Mouse (Mus musculus) mesoderm, embryonic 11.5 days (tissue): ENCODE results near the gene Rcvrn.

Source experiments
- DNase-seq: peaks from one replicate; pipeline ENCODE4 v3.0.0-alpha.2; 2012; ENCODE audit warnings: low read depth, low spot score

The Rcvrn gene

DNA sequence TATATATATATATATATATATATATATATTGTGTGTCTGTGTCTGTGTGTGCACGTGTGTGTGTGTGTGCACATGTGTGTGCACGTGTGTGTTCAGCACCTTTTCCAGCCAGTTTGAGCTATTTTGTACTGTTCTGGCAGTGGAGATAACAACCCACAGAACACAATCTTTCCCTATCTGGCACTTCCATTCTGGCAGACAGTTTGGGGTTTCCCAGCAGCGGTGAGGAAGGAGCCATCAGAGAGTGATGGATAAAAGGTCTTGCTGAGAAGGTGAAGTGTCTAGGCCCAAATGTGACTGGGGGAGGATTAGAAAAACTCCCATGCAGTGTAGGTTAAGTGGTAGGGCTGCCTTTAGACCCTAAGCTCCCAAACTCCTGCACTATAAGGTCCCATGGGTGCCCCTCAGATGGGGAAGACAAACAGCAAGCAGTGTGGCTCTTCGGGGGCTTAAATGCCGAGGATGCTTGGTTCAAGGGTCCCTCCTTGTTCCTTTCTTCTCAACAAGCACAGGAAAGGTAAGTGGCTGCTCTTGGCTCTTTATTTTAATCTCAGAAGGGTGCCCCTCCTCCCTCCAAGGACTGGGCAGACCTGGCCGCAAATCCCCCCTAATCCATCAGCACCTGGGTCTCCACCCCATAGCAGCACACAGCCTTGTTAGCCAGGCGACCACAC is at the start of gene Rcvrn:
Gene Rcvrn (plus strand): TSS at position 624 of the 674 bp plus-strand sequence.
- DNase-seq = no peak

DNA sequence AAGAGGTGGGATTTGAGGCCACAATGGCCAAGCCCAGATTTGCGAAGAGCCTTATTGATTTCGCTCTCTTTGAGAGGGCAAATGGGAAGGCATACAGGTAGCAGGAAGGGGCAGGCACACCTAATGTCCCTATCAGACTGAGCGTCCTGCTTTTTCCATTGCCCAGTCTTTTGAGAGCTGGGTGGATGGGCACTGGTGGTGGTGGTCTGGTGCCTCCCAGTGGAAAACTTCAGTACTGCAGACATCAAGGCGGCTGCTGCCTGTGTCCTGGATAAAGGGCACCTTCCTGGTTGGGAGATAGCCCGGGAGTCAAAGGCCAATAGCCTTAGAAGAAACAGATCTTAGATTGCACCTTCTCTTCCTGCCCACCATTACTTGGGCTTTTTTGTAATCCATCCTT is 47.4 kb upstream of the Rcvrn start:
- peak; percentile 77 for DNase-seq

DNA sequence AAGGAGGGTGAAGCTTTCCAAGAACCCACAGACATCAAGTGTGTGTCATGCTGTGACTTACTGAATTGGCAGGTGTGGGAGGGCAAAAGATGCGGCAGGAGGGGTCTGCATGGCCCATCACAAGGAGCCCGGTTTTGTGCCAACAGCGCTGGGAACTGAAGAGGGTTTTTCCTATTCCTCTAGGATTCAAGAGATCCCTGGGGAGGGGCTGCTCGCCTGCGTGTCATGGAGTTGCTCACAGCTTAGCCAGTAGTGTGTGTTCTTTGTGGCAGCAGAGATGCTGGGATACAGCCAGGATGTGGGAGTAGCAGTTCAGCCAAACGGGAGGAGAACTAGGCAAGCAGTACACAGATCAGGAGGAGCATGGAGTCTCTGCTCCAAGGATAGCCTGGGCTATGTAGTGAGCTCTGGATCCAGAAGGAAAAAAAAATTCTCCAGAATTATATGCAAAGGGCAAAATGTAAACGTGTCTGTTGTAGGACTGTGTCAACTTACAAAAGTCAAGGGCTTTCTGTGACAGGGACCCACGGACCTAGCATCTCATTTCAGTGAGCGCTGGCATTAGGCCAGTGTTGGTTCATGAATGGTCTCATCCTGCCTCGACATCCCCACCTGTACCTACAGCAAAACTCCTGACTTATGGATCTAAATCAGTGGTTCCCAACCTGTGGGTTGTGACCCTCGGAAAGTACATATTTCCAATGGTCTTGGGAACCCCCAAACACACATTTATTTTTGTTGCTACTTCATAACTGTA is 46.3 kb upstream of the Rcvrn start:
- DNase-seq = no peak

DNA sequence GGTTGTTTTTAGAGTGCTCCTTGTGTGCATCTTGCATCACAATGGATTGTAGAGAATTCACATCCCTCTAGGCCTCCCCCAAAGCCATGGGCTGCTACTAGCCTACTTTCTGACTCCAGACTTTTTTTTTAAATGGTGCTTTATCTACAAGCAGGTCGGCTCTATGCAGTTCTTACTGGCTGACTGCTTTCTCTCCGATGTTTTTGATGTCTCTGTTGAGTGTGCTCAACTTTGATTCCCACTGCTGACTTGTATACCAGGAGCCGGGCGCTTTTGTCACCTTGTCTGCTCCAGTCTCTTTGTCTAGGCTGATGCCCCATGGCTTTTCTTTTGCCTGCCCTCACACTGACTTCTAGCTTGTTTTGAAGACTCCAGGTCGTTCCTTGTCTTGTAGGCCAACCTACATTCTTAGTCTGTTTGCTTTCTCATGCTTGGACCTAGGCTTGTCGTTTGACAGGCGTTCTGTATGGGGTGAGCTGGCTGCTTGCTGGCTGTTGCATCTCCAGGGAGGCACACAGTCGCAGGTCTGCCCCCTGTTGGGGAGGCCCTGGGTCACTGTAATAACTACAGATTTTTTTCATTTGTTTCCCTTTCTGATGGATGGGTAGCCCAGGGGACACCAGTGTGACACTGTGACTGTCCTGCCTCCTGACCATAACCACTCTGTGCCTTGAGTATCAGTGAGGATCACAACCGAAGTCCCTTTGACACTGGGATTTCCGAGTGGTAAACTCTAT is 45.0 kb upstream of the Rcvrn start:
- DNase-seq = no peak

DNA sequence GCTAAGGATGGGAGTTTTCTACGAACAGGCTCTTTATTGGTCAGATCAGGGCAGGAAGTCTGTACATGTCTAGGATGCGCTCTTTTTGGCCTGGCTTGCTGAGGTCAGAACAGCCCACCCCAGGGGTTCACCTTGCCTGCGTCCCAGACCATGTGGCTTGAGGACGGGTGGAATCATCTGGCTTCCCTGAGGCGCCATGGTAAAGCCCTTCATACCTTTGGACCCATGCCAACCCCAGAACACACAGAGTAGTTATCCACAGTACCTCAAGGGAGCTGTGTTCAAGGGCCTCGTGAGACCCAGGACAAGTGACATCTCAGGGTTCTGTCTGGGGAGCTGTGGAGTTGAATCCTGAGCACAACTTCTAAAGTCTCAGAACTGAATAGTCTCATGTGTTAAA is 43.4 kb upstream of the Rcvrn start:
- DNase-seq = no peak

DNA sequence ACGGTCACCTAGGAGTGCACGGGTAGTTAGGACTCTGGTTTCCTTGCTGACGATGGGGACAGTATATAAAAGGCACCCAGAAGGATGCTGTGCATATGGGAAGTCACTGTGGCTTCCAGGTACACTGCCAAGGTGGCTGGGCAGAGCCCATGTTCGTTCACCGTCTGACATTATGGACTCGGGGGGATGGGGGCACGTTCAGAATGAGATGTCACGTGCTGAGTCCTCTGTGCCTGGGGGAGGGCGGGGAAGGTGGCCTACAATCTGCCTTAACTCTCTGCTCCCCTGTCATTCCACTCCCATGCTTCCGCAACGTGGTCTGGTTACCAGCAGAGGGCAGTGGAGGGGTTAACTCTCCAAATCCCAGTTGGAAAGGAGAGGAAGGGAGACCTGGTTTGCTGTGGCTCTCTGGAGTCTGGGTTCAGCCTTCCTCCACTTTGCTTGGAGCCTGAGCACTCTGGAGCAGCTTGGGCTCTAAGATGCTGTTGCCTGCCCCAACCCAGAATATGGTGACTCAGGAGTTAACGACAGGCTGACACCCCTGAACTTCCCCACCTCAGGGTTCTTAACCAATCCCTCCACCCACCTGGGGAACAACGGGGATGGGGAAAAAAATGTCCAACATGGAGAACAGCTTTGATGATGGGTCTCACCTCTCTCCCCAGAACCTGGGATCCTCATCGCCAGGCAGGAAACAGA is 42.8 kb upstream of the Rcvrn start:
- peak; percentile 70 for DNase-seq

DNA sequence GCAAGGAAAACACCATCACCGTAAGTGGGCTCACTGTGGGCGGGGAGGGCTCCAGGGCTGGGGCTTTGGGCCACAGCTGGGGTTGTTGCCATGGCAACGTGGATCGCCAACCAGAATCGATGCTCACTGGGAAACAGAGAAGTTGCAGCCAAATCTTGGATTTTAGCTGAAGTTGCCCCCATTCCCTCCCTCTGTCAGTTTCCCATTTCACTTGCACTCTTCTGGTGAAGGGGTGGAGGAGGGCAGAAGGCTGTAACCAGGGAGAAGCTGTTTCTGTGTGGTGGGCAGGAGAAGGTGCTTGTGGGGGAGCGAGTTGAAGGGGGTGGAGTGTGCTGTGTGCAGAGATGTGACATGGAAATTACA is 42.3 kb upstream of the Rcvrn start:
- DNase-seq = peak; percentile 30

DNA sequence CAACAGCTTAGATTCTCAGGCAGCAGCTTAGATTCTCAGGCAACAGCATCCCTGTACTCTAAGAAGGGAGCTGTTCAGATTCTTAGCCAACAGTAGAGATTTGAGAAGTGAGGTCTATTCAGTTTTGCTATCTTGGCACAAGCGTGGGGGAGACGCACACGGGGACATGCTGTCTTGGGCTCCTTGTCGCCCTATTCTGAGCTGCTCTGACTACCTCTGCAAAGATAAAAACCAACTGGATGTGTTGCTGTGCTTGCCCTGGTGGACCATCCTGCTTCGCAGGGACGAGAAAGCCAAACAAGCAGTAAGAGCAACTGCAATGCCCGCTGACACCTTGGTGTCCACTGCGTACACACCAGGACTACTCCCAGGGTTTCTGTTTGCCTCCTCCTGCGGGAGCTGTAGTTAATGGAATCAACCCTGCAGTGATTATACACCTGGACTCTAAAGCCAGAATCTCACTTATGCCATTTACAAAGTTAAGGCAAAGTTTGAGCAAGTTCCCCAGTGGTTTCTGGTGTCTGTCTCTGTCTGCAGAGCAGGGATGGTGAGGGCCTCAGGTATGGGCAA is 41.5 kb upstream of the Rcvrn start:
- no peak for DNase-seq

DNA sequence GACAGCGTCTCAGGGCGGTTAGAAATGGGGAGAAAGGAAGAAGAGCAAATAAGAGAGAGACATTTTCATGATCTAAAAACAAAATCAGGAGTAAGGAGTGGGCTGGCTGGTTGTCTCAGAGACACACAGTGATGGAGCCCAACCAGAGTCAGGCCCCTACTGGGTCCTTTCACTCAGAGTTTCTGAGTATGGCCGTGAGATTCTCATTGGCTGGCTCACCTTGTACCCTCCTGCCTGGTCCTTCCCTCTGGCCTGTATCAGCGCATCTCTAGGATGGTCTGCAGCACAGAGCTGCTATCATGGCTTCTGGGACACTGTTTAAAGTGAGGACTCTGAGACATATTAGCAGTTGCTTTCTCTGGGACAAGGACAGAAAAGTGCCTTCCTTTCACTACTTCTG is 40.6 kb upstream of the Rcvrn start:
- no peak for DNase-seq

DNA sequence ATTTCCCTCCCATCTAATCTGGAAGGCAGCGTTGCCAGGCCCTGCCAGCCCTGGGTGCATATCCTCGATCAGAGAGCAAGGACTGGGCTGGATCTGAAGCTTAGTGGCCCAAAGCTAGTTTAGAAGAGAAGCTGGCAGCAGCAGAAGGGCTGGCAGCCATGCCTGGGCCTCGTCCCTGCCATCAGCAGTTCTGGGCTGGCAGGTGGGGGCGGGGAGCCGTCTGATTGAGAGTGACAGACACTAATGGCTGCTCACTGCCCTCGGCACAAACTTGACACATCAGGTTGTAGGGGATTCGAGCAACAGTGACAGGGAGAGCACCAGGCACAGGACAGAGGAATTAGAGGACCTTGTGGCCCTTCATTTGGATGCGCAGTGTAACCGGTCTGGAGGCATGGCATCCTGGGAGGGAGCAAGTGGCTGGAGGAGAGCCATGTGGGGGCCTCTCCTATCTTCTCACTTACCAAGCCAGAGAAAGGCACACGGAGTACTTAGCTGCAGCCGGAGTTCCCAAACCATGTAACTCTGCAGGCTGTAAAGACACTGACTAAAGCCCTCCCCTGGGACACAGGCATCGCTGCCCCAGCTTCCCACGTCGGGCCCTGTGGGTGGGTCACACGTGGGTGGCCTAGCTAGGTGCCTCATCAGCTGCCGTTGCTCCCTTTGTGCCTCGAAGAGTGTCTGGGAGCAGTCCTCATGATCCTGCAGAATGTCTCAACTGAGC is 39.7 kb upstream of the Rcvrn start:
- no peak for DNase-seq

DNA sequence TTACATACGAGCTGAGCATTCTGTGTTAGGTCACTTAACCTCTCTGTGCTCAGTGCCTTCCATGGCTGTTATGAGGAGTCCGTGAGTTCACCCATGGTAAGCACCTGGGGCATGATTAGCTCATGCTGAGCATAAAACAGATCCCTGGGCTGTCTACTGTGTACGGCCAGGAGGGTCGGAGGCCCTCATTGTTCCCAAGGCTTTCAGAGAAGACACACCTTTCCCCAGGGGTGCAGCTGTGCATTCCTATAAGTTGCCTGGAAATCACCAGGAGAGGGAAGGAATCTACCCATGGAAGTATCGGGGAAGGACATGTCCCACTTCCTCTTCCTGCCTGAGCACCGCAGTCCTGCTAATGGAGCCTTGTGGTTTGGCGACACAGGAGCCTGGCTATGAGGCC is 38.8 kb upstream of the Rcvrn start:
- DNase-seq = no peak

DNA sequence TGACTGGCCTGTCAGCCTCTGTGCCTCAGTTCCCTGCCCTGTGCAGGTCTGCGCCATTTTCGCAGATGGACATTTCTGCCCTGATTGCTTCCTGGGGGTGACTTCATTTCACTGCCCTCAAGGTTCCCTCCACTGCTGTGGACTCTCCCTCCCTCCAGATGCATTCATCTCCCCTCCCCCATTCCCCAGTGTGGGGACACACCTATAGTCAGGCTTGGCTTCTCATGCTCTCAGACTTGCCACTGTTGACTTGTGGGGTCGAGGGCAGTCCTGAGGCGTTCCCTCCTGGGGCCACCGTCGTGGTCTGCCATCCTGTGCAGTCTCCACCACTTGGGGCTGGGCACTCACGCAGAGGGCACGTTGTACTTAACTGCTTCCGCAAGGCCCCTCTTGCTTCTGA is 38.3 kb upstream of the Rcvrn start:
- DNase-seq = no peak

DNA sequence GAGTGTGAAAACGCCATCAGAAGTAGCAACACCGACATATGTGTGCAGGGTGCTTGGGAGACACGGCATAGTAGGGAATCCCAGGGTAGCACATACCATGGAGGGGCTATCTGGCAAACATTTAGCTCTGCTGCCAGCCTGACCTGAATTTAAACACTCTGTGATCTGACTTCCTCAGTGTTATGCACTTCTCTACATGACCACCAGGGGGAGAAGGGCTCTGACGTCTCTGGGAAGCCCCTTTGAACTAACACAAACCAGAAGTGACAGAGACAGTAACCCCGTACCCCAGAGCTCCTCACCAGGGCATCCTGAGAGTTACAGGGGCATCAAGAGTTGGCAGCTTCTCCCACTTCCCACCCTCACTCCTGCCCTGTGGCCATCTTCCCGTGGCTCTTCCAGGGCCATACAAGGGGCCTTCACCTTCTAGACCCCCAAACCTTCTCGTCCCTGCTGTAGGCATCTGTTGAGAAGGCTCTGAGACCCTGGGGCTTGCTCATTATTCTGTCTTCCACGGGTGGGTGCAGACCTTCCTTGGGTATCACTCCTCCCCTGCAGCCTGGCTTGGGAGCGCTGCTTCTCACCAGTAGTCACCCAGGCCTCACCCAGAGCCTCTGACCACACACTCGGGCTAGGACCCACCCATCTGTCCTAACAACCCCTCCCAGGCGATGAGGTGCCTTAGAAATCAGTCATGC is 37.3 kb upstream of the Rcvrn start:
- peak; percentile 73 for DNase-seq

DNA sequence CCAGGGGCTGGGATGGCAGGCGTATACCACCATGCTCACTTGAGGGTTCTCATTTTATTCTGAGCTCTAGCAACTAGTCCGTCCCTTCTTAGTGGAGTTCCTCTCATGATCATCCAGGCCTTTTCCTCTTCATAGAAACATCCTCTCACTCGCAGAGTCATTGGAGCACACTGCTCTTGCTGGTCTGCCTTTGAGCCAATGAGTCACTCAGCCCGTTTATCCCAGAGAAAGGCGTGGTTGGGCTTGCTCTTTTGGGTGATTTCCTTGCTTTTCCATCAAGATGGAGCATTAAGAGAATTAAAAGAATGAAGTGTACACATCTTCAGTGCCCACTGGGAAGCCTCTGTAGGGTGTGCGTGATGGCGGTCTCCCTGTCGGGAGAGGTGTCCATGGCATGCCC is 33.7 kb upstream of the Rcvrn start:
- no peak for DNase-seq

DNA sequence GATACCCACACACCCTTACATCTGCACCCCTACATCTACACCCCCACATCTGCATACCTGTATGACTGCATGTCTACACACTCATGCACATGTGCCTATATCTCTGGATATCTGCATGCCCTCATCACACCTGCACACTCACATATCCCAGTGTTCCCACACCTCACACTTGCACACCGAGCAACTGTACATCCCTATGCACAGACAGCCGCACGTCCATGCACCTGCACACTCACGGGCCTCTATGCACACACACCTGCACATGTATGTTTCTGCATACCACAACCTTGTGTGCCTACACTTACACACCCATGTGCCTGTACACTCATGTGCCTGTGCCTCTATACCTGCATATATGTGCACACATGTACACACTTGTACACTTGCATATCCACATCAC is 31.7 kb upstream of the Rcvrn start:
- DNase-seq = no peak

DNA sequence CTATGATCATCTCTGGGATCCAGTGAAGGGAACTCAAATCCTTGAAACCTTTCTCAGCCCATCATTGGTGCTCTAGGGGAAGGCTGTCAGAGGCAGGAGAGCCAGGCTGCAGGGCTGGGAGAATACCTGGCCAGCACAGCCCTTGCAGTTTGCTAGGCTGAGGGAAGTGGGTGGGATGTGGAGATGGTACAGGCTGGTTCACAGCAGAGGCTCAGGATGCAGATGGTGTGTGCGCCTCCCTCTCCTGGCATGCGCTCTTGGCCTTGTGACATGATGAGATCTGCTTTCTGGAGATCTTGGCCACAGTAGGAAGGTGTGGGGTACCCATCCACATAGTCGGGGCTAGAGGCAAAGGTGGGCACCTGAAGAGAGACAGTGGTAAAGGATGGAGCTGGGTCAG is 30.9 kb upstream of the Rcvrn start:
- no peak for DNase-seq

DNA sequence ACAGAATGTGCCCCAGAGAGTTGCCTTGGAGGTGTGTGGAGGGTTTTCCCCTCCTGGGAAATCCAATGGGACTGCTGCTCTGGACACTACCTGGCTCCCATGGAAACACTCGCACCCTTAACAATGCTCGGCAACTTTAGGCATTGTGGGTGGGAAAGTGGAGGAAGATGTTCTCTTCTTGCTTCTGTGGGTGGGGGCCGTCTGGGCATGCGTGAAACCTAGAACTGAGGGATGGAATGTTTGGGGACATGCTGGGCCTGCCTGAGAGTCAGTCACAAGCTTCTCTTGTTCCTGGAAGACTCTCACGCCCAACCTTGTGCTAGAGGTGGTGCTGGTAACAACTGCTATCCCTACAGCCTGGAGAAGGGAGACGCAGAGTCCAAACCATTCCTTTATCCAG is 30.2 kb upstream of the Rcvrn start:
- no peak for DNase-seq

DNA sequence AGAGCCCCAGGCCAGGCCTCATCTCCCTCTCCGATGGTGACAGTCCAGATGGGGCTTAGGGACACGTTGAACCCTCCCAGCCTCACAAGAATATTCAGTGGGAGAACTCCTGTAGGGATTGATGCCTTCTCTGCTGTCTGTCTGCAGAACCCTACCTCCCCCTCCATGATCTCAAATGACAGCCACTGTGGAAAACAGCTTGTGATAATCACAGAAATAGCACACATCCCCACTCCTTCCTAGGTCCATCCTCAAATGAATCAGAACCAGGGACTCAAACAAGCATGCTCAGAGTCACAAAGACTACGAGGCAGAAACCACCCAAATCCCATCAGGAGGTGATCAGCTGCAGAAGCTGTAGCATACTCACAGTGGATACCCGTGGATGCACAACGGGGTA is 29.0 kb upstream of the Rcvrn start:
- DNase-seq = no peak

DNA sequence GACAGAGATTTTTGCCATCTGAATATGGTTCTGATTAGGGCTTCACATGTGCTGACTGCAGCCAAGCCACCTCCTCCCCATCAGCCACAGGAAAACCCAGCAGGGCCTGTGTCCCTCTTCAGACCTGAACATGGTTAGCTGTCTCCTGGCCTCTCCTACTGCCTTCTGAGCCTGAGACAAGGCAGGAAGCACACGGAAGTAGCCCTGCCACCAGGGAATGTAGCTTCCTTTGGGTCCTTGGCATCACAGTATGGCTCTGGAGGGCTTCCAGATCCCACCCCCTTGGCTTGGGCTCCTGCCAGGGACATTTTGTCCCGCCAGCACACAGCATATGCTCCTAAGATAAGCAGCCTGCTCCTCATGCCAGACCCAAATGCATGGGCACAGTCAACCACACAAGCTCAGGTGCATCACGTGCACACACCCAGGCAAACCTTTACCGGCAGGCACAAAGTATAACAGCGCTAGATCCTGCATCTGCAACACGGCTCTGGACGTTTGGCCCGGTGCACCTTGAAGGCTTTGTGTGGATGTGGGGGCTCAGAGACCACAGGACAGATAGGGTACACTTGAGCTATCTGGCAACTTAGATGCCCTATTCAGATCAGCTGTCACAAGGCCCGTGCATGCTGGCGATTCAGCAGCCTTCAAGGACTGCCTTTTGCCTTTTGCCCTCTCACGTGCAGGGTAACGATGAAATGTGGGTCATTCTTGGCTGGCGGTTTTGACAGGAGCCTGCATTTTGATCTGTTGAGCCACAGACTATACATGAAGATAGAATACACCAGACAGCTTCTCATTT is 27.4 kb upstream of the Rcvrn start:
- DNase-seq = no peak
